Mouse (Mus musculus) induced T-regulatory cell, adult 2 months (primary cell): ENCODE data around the gene Prokr1.
"Not testable (repeated sequence)": the region's sequence is repeated elsewhere in the genome, so short reads cannot be mapped to it uniquely, and the experiment has no call there.

ENCODE experiments used
- DNase-seq: peaks from one replicate; pipeline ENCODE4 v3.0.0-alpha.2; 2012; ENCODE audit warnings: low read depth

Prokr1 gene

DNA sequence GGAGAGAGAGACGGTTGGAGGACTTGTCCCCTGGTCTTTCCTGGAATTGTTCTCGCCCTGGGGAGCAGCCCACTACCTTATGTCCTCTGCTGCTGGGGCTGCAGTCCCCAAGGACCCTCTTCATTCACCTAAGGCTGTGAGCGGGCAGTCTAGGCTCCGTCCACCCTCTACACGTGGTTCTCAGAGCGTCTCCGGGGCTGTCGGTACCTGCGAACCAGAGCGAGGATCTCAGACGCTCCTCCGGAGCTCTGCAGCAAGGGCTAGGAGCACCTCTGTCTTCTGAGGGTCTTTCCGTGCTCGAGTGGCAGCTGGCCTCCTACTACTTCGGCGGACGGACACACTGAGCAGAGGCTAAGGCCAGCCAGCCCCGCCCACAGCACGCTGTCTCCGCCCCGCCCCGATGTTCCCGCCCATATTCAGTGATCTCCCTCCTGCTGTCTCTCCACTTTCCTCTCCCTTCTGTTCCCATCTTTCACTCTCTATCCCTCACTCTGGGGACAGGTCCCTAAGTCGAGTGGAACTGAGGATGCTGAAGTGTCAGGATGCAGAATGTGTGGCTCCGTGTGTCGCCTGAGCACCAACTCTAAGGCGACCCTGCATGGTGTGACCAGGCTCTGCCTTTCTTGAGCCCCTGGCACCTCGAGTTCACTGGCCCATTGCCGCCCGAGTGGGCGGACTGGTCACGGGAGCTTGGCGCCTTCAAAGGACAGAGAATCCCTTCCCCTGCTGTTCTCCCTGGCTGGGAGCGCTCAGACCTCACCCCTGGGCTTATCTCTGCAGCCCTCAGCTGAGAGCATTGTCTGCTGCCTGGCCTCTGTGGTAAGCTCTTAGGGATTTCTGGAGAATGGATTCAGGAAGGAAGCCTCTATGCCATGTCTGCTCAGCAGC is at the start of gene Prokr1:
TSS of gene Prokr1 (minus strand) at position 350 of the 888 bp plus-strand sequence.
- DNase-seq = peak; percentile 62

DNA sequence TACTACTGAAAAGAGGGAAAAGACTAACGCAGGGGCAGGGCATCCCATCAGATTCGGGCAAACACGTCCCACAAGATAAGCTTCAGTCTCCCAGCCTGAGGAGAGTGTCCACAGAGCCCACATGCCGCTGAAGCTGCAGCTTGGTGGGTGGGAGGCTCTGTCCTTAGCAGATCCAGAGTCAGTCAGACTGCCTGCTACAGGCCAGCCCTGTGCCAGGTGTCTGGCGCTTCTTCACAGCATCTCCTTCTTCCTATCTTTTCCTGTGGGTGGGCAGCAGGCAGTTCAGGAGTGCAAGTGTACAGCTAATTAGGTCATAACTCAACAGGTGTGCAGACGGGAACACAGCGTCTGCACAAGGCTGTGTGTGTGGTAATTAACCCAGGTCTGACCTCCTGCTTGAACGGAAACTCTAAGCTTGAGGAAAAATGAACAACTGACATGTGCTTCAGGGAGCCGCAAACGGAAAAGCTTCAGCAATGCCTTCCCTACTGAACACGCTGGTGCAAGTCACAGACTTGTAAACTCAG is 47.7 kb upstream of the Prokr1 start:
- no peak for DNase-seq

DNA sequence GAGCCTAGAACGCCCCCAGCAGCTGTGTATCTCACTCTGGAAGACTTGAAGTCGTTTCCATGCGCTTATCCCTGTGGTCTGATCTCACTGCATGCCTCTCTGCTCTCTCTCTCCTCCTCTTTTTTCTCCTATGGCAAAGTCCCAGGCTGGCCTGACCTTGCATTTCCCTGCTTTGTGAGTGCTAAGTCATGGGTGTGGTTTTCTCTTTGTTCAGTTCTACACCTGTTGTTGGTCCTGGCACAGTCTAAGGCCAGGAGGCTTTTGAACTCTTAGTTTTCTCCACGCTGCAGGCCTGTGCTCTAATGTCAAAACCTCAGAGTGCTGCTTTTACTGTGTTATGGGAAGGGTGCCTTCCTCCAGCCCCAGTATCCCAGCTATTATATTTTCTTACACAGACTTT is 41.6 kb upstream of the Prokr1 start:
- no peak for DNase-seq

DNA sequence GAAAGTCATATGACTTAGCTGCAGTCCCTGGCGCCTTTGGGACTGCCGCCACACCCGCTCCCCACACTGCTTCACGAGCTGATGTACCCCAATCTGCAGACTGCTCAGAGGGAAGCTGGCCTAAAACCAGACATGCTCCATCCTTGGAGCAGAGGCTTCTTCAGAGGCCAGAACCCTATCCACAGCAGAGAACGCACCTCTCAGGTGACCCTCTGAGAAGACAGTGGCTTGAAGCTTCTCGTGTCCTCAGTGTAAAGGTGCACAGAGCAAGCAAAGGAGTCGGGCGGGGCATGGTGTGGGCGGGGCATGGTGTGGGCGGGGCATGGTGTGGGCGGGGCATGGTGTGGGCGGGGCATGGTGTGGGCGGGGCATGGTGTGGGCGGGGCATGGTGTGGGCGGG is 38.4 kb upstream of the Prokr1 start:
- peak; percentile 10 for DNase-seq

DNA sequence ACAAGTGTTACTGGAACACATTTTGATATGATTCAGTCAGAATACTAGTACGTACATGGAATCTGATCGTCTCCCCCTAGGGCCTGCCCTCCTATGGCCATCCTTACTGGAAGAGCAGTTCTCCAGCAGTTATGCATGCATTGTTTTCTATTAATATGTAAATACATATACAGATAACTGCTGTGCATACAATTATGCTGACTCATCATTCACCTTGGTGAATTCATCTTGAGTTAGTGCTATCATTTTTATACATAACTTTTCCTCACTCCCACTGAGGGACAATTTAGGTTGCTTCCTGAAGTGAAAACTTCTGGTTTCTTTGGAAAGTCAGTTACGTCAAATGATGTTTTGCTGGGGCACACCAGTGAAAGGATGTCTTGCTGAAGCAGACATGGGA is 32.6 kb upstream of the Prokr1 start:
- no peak for DNase-seq

DNA sequence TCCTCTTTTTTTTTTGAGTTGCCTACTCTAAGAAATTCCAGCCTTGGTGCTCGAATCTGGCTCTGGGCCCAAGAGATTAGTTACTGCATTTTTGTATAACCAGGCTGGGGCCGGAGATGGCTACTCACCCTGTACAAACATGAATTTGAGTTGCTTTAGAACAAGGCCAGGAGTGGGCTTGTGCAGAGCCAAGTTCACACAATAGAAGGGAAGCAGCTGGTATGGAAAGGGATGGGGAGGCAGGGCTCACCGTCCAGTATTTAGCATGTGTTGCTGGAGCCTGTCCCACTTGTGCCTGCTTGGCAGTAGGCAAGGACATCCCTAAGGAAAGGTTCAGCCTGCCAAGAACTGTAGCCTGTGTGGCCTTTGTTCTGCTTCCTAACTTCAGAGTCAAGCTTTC is 30.7 kb upstream of the Prokr1 start:
- no peak for DNase-seq

DNA sequence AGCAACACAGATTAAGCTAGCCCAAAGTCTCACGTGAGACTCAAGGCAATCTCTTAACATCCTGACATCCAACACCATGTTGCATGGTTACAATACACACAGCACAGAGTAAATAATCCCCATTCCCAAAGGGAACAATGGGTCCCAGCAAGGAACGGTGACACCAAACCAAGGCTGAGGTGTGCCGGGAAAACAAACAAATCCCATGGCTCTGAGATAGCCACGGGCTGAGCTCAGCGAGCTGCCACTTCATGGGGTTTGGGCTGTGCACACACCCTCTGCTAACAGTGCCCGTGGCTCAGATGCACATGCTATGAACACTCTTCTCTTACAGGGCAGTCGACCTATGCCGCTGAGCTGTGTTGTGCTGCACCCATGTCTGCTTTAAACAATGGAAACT is 27.5 kb upstream of the Prokr1 start:
- DNase-seq = no peak

DNA sequence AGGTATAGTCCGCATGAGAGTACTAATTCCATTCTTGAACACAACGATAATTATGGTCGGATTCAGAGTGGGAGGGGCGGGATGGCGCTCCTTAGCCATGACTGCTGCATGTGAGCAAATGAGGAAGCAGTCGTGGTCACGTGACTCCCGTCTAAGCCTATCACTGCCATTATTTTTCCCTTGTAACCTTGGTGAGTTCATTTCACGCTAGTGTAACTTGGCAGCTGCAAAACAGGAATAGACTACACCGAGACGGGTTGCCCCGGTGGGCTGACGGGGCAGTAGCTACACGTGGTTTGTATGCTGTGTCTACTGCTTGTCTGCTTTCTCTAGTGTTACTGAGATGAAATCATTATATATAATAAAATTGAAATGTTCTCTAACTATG is 25.1 kb upstream of the Prokr1 start:
- DNase-seq = no peak

DNA sequence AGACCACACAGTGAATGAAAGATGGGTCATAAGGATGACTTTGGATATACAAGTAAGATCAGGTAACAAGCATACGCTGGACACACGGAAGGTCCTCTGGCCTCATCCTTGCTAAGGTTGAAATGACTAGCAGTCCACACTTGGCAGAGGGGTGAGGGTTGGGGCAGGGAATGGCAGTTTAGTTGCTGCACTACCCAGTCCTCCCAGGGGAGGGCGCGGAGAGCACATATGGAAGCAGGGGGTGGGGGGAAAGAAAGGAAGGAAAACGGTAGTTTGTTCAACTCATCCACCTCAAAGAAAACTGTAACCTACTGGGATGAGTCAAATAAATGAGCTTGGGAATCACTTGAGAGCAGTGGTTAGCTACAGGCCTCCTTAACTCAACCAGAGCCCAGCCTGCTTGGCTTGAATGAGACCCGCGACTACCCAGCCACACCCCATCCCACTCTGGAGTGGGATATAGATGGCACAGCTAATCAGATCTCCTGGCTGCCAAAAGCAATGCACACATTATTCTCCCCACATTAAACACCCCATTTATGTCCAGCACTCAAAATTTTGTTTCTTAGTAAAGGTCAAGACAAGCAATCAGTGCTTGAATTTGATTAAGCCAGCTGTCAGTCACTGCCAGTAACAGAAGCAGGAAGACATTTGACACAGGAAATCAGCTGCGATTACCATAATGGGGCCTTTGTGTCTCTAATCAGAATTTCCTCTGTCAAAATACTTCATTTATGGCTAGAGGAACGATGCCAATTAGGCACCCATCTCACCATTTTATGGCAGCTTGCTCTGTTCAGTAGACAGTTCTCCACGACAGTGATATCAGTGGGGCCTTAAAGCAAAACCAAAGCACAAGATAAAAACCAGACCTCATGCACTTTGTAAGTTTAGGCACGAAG is 24.5 kb upstream of the Prokr1 start:
- DNase-seq = peak; percentile 50

DNA sequence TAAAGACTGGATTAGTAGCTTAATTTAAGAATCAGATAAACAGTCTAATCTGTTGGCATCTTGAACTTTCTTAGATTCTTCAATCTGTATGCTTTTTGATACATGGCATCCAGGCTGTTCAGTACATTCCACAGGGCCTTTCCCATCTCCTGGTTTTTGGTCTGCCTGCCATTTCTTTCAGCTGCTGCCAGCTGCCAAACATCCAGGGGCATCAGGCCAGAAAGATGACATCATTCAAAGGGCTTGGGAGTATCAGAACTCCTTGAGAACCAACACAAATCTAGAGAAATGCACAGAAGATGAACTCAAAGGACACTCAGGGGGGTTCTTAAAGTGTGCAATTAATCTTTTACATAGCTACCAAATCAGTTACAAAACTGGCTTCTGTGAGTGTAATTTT is 9.3 kb upstream of the Prokr1 start:
- DNase-seq = no peak

DNA sequence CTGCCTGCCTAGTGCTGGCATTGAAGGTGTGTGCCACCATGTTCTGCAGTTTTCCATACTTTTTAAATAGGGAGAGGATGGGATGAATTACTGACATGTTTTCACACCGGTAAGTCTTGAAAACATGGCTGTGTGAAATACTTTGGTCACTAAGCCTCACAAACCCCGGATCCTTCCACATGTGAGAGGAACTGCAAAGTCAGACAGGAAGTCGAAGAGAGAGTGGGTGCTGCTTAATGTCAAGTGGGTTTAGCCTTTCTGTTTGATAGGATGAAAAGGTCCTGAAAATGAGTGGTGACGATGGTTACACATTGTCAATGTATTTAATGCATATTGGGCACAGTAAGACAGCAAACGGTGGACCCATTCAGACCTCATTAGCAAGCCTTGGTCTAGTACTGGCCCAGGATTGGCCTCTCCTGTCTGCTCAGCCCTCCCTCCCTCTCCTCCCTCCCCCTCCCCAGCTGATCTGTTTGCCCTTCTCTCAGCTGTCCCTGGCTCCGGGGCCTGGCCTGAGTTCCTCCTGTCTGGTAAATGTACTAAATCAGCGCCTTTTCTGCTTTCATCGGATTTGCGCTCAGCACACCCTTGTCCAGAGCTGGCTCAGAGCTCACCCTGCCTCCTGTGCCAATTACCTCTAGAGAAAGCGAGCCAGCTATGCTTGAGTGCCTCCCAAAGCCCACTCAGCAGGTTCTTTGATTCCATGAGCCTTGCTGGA is 6.7 kb upstream of the Prokr1 start:
- DNase-seq = peak; percentile 45

DNA sequence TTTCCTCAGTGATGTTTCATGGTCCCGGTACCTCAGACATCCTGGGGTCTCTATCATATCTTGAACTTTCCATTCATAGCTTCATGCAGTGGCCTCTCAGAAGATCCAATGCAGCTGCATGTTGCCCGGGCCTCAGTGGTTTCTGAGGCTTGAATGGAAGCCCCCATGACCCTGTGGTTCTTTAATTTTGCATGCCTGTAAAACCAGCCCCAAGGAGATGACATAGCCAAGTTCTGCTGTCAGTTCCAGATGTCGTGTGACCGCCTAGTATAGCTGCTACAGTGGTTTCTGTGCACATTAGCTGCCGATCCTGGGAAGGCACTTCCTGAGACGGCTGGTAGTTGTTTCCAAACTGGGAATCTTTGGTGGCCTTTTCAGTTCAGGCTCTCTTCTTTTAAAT is 3.6 kb upstream of the Prokr1 start:
- no peak for DNase-seq

DNA sequence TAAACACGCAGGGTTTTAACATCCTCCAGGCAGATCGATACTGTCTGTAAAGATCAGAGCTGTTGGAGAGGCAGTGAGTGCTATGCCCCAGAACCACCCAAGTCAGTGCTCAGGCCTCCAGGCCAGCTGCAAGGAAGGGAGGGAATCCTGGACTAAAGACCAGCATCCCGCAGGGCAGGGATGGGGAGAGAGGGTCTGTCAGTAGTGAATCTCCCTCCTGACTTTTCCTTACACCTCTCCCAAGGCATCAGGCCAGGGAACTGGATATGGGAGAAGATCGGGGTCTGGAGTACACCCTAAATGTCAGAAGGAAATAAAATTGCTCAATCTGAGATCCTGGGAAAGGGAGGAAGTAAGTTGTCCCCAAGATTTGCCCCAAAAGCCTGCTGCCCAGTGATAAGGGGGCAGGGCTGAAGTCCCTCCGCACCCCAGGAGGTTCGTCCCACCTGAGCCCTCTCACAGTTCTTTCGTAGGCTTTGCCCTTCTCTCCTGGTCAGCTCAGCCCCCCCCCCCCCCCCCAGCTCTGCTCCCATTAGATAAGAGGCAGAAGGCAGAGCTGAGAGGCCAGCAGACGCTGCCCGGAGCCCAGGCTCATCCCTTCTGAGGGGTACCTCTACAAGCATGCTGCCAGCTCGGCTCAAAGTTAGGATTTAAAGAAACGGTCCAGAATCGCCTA is 687 bp downstream of the Prokr1 start:
- DNase-seq = no peak

DNA sequence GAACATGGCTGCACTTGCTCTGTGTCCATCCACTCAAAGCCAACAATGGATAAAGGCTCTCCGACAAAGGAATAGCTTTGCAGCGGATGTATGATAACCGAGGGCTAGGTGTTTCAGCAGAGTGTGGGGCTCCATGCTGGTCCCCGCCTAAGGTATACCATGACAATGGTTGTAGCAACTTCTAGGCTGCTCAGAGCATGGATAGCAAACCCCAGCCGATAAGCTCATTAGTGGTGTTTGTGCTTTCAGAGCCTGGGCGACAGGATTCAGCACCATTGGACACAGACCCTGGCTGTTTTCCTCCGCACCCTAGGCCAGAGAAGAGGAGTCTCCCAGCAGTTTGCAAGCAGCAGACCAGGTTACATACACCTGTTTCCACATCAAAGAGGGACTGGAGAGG is 6.6 kb downstream of the Prokr1 start:
- DNase-seq = no peak

DNA sequence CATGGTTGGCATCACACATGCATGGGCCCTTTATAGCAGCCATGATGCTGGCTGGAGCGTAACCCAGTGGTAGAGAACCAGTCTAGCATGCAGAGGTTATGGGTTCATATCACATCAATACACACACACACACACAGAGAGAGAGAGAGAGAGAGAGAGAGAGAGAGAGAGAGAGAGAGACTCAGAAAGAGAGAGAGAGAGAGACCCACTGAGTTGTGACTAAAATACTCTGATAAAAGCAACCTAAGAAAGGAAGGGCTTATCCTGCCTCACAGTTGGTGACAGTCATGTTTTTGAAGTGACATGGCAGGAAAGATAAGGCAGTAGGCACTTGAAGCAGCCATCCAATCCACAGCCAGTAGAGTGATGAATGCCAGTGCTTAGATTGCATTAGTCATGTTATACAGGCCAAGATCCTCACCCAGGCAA is 7.3 kb downstream of the Prokr1 start:
- no peak for DNase-seq

DNA sequence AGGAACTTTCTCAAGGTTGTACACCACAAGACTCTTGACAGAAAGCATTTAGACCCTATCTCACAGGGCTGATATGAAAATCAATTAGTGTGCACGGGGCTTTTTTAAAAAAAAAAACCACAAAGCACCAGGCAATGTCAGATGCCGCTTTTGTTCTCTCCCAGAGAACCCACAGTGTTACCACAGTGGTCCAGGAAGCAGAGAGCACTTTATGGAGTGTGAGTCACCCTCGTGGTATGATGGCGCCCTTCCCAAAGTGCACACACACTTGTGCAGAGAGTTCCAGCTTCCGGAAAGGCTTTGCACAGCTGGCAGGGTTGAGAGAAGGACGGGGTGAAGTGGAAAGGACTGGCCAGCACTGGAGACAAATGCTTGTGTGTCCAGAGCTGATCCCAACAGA is 8.1 kb downstream of the Prokr1 start:
- DNase-seq = no peak

DNA sequence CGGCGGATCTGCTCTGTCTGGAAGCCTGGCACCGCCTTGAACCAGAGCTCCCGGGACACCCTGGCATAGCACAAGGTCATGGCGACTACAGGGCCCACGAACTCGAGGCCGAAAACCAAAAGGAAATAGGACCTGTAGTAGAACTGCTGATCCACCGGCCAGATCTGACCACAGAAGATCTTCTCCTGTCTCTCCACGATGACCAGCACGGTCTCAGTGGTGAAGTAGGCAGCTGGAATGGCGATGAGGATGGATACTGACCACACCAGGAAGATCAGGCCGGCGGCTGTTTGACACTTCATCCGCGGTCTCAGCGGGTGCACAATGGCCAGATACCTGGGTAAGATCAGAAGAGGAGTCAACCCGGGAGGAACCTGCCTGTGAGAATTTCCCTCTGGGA is 9.0 kb downstream of the Prokr1 start:
- DNase-seq = no peak

DNA sequence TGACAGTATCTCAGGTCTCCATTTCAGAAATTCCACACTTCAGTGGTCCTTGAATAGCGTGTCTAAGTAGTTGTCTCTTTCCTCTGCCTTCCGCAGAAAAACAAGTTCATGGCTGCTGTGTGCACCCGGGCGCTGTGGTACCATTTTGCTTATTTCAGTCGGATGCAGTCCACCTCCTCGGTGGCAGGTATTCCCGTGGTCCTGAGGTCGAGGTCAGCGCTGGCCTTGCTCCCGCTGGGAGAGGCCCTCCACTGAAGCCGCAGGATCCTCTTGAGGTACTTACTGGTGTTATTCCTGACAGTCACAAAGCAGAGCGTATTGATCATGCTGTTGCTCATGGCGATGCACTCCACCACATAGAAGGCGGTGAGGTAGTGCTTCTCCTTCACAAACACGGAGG is 9.5 kb downstream of the Prokr1 start:
- DNase-seq = no peak

DNA sequence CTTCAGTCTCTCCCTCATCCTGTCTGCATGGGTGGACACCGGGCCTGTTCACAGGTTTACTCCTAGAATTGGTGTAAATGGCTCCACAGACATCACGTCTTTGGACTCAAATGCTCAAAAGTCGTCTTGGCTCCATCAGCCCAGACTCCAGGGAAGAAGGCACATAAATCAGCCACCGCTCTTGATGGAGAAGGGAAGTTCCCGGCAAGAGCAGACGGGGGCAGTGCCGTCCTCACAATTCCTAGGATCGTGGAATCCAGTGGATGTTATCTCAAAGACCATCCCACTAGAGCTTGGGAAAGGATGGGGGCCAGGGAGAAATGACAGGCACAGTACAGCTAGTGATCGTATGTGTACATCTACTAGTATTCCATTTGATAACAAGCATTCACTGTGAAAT is 12.3 kb downstream of the Prokr1 start:
- no peak for DNase-seq

DNA sequence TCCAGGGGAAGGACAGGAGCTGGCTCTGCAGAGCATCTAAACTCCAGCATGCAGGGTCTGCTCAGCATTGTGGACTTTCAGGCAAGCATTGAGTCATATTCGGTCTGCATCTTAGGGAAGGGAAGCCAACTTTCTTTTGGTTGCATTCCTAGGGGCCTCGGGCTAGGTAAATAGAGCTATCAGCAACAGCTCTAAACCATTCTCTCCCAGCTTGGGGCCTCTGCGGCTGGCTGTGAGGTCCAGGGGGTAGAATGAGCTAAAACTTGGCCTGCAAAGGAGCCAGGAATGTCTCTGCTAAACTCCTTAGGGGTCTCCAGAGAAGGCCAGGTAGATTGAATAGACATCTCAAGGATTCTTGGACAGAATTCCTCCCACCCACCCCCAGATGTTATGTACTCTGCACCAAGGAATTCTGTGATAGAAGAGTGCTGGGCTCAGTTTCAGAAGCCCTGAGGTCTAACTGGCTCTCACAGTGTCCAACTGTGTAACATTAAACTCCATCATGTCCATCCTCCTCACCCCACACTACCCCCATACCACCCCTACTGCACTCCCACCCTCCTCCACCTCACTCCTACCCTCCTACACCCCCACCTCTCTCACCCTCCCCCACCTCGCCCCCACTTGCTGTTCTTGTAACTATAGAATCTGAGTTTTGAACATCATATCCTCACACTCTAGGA is 13.8 kb downstream of the Prokr1 start:
- DNase-seq = no peak

DNA sequence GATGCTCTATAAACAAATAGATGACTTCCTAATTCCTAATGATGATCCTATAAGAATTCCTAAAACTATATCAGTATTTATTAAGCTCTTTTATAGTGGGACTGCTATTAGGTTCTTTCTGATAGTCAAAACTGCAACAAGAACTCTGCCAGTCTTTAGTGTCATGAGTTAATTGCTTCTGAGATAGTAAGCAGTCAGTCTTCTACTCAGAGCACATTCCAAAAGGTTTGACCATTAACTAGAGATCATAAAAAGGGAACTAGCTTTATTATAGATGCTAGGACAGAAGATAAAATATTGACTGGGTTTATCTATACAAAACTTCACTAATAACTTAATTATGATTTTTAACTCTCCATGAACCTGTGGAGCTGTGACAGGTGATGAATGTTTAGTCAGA is 18.7 kb downstream of the Prokr1 start:
- DNase-seq = not testable (repeated sequence)
